Mouse (Mus musculus): ENCODE results near the gene Ubox5.
"Not testable (repeated sequence)": the region's sequence is repeated elsewhere in the genome, so short reads cannot be mapped to it uniquely, and the experiment has no call there.

- not testable (repeated sequence) for TF ChIP-seq CTCF (IDR thresholded peaks at IDR 0.05; ENCODE audit: low read depth, low read length); POLR2A (IDR thresholded peaks at IDR 0.05; ENCODE audit: borderline replicate concordance, low read depth, low read length)
Measured at GRCm38 (mm10) chr2:130576564-130576963, 53.3 kb downstream of the Ubox5 start.

All from bone marrow macrophage, adult 2 months (primary cell).